Mouse (Mus musculus) neural tube, embryonic 13.5 days (tissue): ENCODE results near the gene Kif1c. TPM values are rescaled to one million over a fixed set of nuclear protein-coding genes. Genes with fewer than 3 reads are reported as not detected.

ENCODE experiments used
- ATAC-seq: fragments of 200-750 bp; cut with Nextera tagmentation; 2 replicates; pipeline ENCODE4 v1.8.0; 2017; ENCODE audit warnings: low read depth, mild to moderate bottlenecking, moderate TSS enrichment, moderate library complexity
- H3K27ac ChIP-seq: fragments of 300-500 bp; sonication (generic); replicated peaks from 2 replicates; pipeline ENCODE4 v1.5.1; 2015; ENCODE audit warnings: moderate library complexity, mild to moderate bottlenecking, inconsistent platforms
- H3K27me3 ChIP-seq: fragments of 300-500 bp; sonication (generic); 2 replicates; pipeline ENCODE4 v1.6.1; 2015; ENCODE audit warnings: mild to moderate bottlenecking, inconsistent platforms
- H3K36me3 ChIP-seq: fragments of 300-500 bp; sonication (generic); 2 replicates; pipeline ENCODE4 v1.6.1; 2015; ENCODE audit warnings: mild to moderate bottlenecking, inconsistent platforms
- H3K4me1 ChIP-seq: fragments of 300-500 bp; sonication (generic); replicated peaks from 2 replicates; pipeline ENCODE4 v1.6.1; 2015; ENCODE audit warnings: inconsistent platforms
- H3K4me2 ChIP-seq: fragments of 300-500 bp; sonication (generic); 2 replicates; pipeline ENCODE4 v1.6.1; 2015; ENCODE audit warnings: inconsistent platforms, mild to moderate bottlenecking, moderate library complexity
- H3K4me3 ChIP-seq: fragments of 300-500 bp; sonication (generic); 2 replicates; pipeline ENCODE4 v1.5.1; 2015; ENCODE audit warnings: mild to moderate bottlenecking, inconsistent platforms
- H3K9ac ChIP-seq: fragments of 300-500 bp; sonication (generic); 2 replicates; pipeline ENCODE4 v1.6.1; 2015; ENCODE audit warnings: moderate library complexity, mild to moderate bottlenecking, inconsistent platforms
- H3K9me3 ChIP-seq: fragments of 300-500 bp; sonication (generic); 2 replicates; pipeline ENCODE4 v1.6.1; 2016; ENCODE audit warnings: inconsistent platforms
- WGBS: fragments of 180-500 bp; shearing (Covaris S2); methylation state at CpG from one replicate; pipeline ENCODE4 v1.1.7; 2015; 5-methylcytosine and 5-hydroxymethylcytosine counted together
- polyA plus RNA-seq: library from polyadenylated mRNA; unstranded; fragments of >200 nt; fragmentation: Nextera tagmentation; extraction: Ambion mirVana; gene quantifications from 2 replicates; pipeline ENCODE4 v1.2.1, GENCODE M21; 2015

The Kif1c gene
- 1.5 TPM in 2 replicates for polyA plus RNA-seq

DNA sequence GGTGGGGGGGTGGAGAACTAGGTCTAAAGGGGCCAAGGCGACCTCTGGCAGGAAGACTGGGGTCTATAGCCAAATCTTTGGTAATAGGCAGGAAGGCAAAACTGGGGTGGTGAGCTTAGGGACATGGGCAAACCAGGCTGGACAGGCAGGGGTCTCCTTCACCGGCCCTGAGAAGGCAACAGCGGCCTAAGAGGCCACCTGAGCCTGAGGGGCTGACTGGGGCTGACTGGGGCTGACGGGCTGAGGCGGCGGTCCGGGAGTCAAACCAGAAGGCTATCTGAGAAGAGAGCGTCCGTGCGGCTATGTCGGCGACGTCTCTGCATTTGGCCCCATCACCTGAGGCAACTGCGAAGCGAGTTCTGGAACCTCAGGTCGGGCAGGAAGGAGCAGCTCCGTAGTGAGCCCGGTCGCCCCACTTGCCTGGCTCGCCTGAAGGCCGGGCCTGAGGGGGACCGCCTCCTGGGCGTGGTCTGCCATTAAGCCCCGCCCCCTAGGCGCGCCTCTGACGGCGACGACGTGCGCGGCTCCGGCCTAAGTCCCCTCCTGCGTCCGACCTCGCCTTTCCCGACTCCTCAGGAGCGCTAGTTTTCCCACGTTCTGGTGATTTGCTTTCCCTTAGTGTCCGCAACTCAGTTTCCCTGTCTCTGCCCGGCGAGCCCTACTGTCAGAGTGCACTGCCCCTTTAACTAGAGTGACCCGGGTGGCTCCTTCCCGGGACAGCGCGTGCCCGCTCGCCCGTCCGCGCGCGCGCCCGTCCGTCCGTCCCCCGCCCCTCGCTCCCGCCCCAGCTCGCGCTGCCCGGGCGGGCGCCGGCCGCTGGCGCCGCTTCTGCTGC lies at the start of gene Kif1c, which contains the start of gene Inca1:
Gene Kif1c (plus strand): TSS at position 827 of the 835 bp plus-strand sequence.
Gene Inca1 (minus strand): TSS at position 434 of the 835 bp plus-strand sequence.
- H3K4me3 ChIP-seq = peak within 1 kb of the TSS; percentile 89
- peak within 1 kb of the TSS; percentile 94 for H3K9ac ChIP-seq
- no peaks in the 10 kb centered on the region for H3K27me3 ChIP-seq
- no peaks in the 10 kb centered on the region for H3K9me3 ChIP-seq
- H3K4me1 ChIP-seq = peaks cover 28% of the 10 kb centered on the region
- peak within 1 kb of the TSS; percentile 93 for H3K27ac ChIP-seq
- 1% methylated on average over 67 of the region's 69 CpGs for WGBS
- H3K4me2 ChIP-seq = peak within 1 kb of the TSS; percentile 89
- H3K36me3 ChIP-seq = peaks cover 18% of the 10 kb centered on the region
- ATAC-seq = peak; percentile 97

DNA sequence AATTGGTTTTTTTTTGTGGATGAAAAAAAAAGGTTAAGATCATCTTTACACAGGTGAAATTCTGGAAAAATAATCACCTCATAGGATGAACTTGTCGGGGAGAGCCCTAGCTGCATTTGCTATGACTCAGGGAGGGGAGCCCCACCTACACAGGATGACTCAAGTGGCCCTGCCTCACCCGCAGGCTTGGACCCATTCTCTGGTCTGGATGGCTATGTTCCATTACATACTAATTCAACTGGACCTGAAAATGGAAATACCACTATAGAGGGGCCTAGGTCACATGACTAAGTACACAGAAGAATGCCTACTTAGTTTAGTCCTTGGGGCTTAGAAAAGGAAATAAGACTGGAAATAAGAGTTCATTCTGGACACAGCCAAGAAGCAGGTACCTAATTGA lies 49.0 kb upstream of the Kif1c start:
- no peak overlapping the region for H3K4me3 ChIP-seq
- no peak overlapping the region for H3K4me2 ChIP-seq
- ATAC-seq = no peak
- no peak overlapping the region for H3K27ac ChIP-seq
- WGBS = 84% methylated on average over 2 of the region's 2 CpGs
- no peak overlapping the region for H3K9ac ChIP-seq
- H3K27me3 ChIP-seq = no peaks in the 10 kb centered on the region
- peaks cover 64% of the 10 kb centered on the region for H3K4me1 ChIP-seq
- no peaks in the 10 kb centered on the region for H3K9me3 ChIP-seq
- H3K36me3 ChIP-seq = peaks cover 42% of the 10 kb centered on the region

DNA sequence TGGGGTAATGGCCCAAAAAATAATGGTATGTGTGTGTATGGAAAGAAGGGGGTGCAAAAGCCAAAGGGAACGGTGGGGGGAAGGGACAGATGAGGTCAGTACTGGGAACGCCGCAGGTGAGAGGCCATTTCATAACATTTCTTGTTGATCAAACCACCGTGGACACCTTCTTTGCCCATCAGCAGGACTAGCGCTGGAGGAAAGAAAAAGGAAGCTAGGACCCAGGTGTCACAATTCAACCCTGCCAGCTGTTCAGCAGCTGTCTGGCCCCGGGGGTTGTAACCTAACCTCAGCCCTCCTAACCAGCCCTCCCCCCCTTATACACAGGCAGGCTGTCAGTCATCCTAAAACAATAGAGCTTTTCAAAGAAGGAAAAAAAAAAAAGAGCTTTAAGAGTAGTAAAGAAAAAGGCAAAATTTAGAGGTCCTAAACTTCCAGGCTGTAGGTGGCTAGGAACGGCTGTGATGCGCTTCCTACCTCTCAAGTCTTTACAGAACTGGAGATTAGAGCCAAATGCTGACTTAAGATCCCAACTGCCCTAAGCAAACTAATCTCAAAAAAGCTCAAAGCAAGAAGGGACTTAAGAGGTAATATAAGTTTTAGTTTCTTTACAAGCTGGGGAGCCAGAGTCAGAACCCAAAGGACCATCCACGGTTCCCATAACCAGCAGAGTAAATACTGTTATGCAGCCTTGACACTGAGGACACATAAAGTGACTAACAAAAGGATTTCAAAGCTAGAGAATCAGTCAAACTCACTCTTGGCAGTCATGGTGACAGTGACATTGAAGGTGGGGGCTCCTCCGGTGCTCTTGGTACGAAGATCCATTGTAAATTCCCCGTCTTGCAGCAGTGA lies 48.1 kb upstream of the Kif1c start:
- WGBS = 70% methylated on average over 12 of the region's 12 CpGs
- ATAC-seq = no peak
- Histone ChIP-seq H3K27ac (no peak overlapping the region), H3K36me3 (peaks cover 42% of the 10 kb centered on the region), H3K9ac (peak overlapping the region; percentile 98), H3K9me3 (no peaks in the 10 kb centered on the region), H3K27me3 (no peaks in the 10 kb centered on the region), H3K4me1 (peaks cover 72% of the 10 kb centered on the region), H3K4me2 (peak overlapping the region; percentile 92), H3K4me3 (peak overlapping the region; percentile 100)

DNA sequence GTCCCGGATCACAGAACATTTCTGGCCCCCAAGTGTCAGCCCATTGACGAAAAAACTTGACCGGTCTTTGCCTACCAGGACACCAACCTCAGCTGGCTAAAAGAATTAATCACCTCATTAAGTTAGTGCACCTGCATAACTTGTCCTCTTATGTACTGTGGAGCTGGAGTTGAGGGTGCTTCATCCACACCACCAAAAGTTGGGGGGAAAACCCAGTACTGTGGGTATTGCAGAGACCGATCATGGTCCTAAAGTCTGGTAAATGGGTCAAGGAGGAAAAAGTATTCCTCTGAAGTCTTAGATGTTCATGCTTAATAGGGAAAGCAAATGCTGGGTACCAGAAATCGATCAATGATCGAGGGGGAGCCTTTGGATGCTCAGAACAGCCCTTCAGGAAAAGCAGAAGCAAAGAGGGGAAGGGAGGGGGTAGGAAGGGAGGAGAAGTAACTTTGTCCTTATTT lies 47.4 kb upstream of the Kif1c start:
- no peaks in the 10 kb centered on the region for H3K27me3 ChIP-seq
- H3K9ac ChIP-seq = peak overlapping the region; percentile 98
- H3K27ac ChIP-seq = peak overlapping the region; percentile 98
- peaks cover 42% of the 10 kb centered on the region for H3K36me3 ChIP-seq
- no peaks in the 10 kb centered on the region for H3K9me3 ChIP-seq
- H3K4me3 ChIP-seq = peak overlapping the region; percentile 100
- H3K4me2 ChIP-seq = peak overlapping the region; percentile 92
- no peak for ATAC-seq
- H3K4me1 ChIP-seq = peaks cover 69% of the 10 kb centered on the region
- WGBS = 62% methylated on average over 6 of the region's 6 CpGs

DNA sequence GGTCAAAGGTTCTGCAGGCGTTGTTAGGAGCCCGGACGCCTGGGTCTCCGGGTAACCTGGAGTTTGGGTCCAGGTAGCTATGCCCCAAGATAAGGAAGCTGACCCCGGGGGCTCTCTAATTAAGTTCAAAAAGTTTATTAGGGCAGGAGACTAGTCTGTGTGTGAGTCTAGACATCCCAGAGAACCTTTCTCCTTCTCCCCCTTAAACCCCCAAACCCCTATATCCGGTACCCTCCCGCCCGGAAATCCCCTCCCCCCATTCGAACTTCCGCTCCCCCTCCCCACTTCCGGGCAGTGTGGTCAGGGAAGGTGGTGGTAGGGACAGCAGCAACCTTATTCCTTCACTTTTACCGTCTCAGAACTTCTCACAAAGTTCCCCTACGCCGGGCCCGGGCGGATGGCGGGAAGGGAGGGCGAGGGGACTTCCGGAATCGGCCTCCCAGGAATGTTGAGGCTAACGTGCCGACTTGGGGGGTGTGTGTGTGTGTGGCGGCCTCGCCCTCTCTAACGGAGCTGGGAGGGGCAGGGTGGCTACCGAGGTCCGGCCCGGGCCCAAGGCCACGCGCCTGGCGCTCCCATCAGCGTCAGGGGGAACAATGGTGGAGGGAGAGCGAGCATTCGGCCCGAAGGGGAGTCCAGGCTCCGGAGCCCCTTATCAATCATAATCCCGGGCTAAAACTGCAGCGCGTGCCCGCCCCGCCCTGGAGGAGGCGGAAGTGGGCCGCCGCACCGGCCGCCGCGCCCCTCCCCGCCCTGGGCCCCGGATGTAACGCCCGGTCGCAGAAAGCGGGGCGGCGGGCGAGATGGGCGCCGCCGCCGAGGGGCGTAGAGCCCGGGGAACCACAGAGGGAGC lies 46.8 kb upstream of the Kif1c start:
- Histone ChIP-seq H3K4me2 (peak overlapping the region; percentile 92), H3K27ac (peak overlapping the region; percentile 98)
- WGBS = under 1% methylated on average over 44 of the region's 63 CpGs

DNA sequence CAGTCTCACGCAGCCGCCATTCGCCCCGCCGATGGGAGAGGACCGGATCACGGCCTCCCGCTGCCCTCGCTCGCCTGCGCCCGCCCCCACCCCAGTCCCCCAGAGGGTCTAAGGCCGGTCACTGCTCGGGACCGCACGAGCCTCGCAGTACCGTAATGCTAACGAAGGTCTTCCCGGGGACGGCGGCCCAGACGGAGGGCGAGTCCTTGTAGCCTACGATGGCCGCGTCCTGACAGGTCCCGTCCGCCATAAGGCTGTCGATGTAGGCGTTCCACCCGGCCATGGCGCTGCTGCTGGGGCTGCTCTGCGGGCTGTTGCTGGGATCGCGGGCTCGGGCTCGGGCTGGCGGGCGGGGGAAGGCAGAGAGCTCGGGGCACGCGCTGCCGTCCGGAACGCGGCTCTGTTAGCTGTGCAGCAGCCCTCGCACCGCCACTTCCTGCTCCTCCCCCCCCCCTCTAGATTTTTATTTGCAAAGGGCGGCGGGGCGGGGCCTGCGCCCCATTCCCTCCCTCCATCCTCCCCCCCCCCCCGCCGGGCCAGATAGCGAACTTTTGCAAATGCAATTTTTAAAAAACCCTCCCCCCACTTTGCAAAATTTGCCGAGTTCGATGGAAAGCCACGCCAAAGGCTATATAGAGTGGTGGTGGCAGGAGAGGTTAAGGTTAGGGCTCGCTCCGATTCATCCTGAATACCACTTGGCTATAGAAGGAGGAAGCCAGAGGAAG lies 46.0 kb upstream of the Kif1c start, which contains the start of gene Pfn1:
Gene Pfn1 (minus strand): TSS at position 447 of the 725 bp plus-strand sequence.
- H3K36me3 ChIP-seq = peaks cover 35% of the 10 kb centered on the region
- H3K4me2 ChIP-seq = peak within 1 kb of the TSS; percentile 92
- no peaks in the 10 kb centered on the region for H3K9me3 ChIP-seq
- H3K4me3 ChIP-seq = peak within 1 kb of the TSS; percentile 100
- ATAC-seq = peak; percentile 64
- H3K27ac ChIP-seq = peak within 1 kb of the TSS; percentile 98
- no peaks in the 10 kb centered on the region for H3K27me3 ChIP-seq
- H3K4me1 ChIP-seq = peaks cover 54% of the 10 kb centered on the region
- peak within 1 kb of the TSS; percentile 98 for H3K9ac ChIP-seq
- WGBS = under 1% methylated on average over 56 of the region's 61 CpGs

More for the DNA sequence above, 46.8 kb upstream of the Kif1c start:
- Histone ChIP-seq H3K4me1 (peaks cover 62% of the 10 kb centered on the region), H3K4me3 (peak overlapping the region; percentile 100), H3K9me3 (no peaks in the 10 kb centered on the region), H3K27me3 (no peaks in the 10 kb centered on the region), H3K9ac (peak overlapping the region; percentile 98), H3K36me3 (peaks cover 42% of the 10 kb centered on the region)
- peak; percentile 54 for ATAC-seq

DNA sequence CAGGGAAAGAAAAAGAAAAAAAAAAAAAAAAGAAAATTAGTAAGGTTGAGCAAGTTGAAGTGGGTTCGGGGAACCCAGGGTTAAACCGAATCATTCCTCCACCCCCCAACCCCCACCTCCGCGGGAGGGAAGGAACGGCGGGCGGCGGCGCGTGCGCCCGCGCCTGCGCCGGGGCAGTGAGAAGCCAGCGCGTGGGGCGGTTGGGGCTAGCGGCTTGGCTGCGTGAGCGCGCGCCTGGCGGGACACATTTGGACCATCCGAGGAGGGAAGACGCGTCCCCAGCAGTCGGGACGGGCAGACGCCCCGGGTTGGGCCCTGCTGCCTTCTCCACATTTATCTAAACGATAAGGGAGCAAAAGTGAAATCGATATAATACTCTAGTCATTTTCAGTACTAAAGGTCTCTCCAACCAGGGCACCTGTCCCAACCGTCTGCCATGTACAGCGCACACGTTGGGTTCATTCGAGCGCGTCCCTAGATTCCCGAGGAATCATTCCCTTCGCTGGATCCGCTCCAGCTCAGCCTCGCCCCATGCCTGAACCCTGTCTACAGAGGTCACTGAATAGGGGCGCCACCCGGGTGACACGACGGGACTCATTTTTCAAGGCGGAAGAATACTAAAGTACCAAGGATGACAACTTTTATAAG lies 45.3 kb upstream of the Kif1c start:
- Histone ChIP-seq H3K9ac (peak overlapping the region; percentile 98), H3K4me2 (peak overlapping the region; percentile 92), H3K27me3 (no peaks in the 10 kb centered on the region), H3K27ac (peak overlapping the region; percentile 98), H3K4me1 (peaks cover 54% of the 10 kb centered on the region), H3K9me3 (no peaks in the 10 kb centered on the region), H3K4me3 (peak overlapping the region; percentile 100), H3K36me3 (peaks cover 28% of the 10 kb centered on the region)
- ATAC-seq = peak; percentile 60
- WGBS = under 1% methylated on average over 46 of the region's 48 CpGs

DNA sequence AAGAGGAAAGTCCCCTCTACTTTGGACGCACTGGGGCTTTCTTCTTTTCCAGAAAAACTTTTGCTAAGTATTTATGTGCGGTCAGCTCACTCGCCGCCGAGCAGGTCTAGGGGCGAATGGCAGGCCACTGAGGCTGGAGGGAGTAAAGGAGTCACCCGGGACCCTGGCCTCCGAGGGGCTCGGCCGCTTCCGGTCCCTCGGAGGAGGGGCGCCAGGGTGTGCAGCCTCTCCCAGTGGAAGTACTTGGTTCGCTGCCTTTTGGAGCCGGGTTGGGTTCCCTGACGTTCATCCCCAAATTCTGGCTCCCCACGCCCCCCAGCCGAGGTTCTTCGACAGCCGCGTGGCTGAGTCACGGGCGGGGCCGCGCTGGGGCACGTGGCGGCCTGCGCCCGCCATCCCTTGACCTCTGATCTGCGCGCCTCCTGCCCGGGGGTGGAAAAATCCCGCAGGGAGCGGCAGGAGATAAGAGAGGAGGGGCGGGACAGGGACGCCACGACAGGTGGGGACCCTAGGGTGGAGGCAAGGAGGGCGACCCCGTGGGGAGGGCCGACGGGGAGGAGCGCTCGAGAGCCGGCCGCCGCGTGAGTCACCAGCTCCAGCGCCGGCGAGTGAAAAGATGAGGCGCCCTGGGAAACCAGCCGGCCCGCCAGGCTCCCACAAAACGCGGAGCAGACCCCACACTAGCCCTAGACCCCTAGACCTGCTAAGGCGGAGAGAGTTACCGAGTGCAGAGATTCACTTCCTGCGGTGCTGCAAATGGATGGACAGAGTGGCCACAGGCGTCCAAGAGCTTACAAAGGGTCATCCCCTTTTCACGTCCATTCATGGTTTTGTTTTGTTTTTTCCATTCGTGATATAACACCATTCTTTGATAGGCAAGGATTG lies 44.5 kb upstream of the Kif1c start:
- ATAC-seq = peak; percentile 20; the same call in 1 of the 2 replicates
- Histone ChIP-seq H3K9ac (peak overlapping the region; percentile 98), H3K4me1 (peaks cover 50% of the 10 kb centered on the region), H3K9me3 (no peaks in the 10 kb centered on the region), H3K4me3 (peak overlapping the region; percentile 100), H3K27ac (peak overlapping the region; percentile 98), H3K27me3 (no peaks in the 10 kb centered on the region), H3K36me3 (peaks cover 26% of the 10 kb centered on the region), H3K4me2 (peak overlapping the region; percentile 92)
- under 1% methylated on average over 54 of the region's 61 CpGs for WGBS

DNA sequence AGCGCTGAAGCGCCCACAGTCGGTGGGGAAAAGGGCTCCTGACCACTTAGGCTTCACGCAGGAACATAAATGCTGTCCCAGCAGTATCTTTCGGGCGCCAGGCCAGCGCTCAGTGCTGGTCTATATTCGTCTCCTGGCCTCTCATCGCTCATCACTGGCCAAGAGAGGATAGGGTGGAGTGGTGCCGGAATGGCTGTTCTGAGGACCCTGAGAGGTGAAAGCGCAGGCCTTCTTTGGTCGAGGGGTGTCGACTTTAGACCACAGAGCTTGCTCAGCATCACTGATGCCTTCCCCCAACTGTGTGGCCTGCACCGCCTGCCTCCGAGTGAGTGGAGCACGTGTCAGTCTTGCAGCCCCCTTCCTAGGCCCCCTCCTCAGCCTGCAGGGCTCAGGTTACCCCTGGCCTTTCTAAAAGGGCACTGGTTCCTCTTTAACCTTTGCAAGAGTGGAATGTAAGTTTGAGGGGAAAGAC lies 43.9 kb upstream of the Kif1c start:
- H3K36me3 ChIP-seq = peaks cover 23% of the 10 kb centered on the region
- peaks cover 44% of the 10 kb centered on the region for H3K4me1 ChIP-seq
- peak overlapping the region; percentile 98 for H3K9ac ChIP-seq
- ATAC-seq = no peak
- peak overlapping the region; percentile 92 for H3K4me2 ChIP-seq
- peak overlapping the region; percentile 98 for H3K27ac ChIP-seq
- WGBS = 4% methylated on average over 16 of the region's 16 CpGs
- no peaks in the 10 kb centered on the region for H3K9me3 ChIP-seq
- no peaks in the 10 kb centered on the region for H3K27me3 ChIP-seq
- peak overlapping the region; percentile 100 for H3K4me3 ChIP-seq
